Mouse (Mus musculus): ENCODE measurements around the gene Trim69. TPM values are rescaled to one million over a fixed set of nuclear protein-coding genes. Genes with fewer than 3 reads are reported as not detected.
A peak's percentile ranks its signal among the peaks of the same experiment; 100 is the strongest.

The Trim69 gene
- total and polyA plus RNA-seq, 2 experiments from 2014 or later = not detected

DNA sequence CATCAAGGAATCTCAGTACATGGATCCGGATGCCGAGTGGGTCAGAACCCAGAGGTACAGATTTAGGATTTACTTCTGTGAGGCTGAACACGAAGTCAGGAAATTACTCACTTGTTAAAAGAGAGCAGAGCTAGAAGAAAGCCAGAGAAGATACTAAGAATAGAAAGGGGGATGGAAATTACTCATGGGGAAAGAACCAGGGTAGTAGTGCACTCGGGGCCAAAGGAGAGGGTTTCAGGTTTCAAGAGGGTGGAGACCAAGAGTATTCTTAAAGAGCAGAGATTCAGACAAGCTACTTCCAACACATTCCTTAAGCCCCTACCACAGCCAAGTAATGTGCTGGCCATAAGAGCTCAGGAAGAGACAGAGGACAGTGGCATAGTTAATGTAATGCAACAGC, 1.0 kb downstream of the Trim69 start:
- H3K36me3 ChIP-seq (ENCODE audit: insufficient read depth) = no peaks in the 10 kb centered on the region
- H3K9me3 ChIP-seq (ENCODE audit: low read length) = no peaks in the 10 kb centered on the region
- H3K4me1 ChIP-seq (ENCODE audit: insufficient read depth) = no peaks in the 10 kb centered on the region
- H3K4me2 ChIP-seq (ENCODE audit: low read depth) = no peak overlapping the region
- no peaks in the 10 kb centered on the region for H3K27me3 ChIP-seq (ENCODE audit: insufficient read depth, low read length)
- ATAC-seq (no peak), DNase-seq (no peak)
- no peak overlapping the region for H3K9ac ChIP-seq
- no peak overlapping the region for H3K27ac ChIP-seq (ENCODE audit: low read depth, low read length)
- 40% methylated on average over 4 of the region's 4 CpGs for WGBS
- no peak overlapping the region for H3K4me3 ChIP-seq (ENCODE audit: low read depth, low read length)
- no peak for TF ChIP-seq CTCF (IDR thresholded peaks at IDR 0.05; ENCODE audit: low read depth)

DNA sequence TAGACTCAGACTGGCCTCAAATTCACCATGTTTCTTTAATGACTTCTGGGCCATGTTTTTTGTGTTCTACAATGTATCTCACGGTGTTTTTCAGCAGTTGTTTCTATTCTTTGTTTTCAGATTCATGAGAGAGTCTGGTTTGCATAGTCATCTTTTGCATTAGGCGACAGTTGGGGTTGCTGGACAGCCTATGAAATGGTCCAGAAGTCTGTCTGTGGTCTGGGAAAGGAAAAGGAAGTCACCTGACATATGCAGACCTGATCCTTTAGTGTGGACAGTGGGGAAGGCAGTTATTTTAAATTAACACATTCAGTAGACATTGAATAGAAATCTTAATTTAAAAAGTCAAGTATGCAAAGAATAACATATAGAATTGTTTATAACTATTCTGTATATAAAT, 2.0 kb downstream of the Trim69 start:
- no peak for TF ChIP-seq CTCF (IDR thresholded peaks at IDR 0.05; ENCODE audit: low read depth)
- Histone ChIP-seq H3K36me3 (ENCODE audit: insufficient read depth) (no peaks in the 10 kb centered on the region), H3K27me3 (ENCODE audit: insufficient read depth, low read length) (no peaks in the 10 kb centered on the region), H3K4me1 (ENCODE audit: insufficient read depth) (no peaks in the 10 kb centered on the region), H3K4me2 (ENCODE audit: low read depth) (no peak overlapping the region), H3K9me3 (ENCODE audit: low read length) (no peaks in the 10 kb centered on the region), H3K9ac (no peak overlapping the region), H3K4me3 (ENCODE audit: low read depth, low read length) (no peak overlapping the region), H3K27ac (ENCODE audit: low read depth, low read length) (no peak overlapping the region)
- DNase-seq (no peak), ATAC-seq (no peak)
- 80% methylated on average over 2 of the region's 2 CpGs for whole genome bisulfite sequencing

DNA sequence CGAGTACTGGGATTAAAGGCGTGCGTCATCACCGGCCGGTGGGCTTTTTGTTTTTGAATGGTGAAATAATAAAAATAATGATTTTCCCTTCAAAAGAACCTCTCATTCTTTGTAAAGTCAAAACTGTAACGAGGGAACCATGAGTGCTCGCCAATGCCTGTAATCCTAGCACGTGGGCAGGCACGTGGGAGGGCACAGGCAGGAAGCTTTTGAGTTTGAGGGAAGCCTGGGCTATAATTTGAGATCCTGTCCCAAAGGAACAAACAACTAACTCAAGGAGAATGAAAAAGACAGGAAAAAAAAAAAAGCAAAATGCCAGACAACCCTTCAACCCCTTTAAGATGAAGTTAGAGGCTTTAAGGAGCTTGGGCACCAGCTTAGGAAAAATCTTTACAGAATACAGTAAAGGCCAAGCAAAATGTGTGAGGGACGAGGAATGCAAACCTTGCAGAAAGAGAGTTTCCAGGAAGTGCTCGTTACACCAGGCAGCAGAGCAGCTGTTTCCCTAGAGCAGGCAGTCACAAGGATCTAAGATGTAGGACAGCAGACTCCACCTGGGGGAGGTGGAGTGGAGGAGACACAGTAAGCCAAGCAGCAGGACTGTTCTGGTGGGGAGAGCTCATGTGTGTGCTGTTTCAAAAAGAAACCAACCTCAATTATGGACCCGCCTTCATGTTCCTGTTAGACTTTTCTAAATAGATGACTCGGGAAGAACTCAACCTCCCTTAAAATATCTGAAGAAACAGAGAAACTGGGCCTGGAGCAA, 3.1 kb downstream of the Trim69 start:
- Histone ChIP-seq H3K4me2 (ENCODE audit: low read depth) (no peak overlapping the region), H3K4me1 (ENCODE audit: insufficient read depth) (no peaks in the 10 kb centered on the region), H3K27ac (ENCODE audit: low read depth, low read length) (no peak overlapping the region), H3K9ac (no peak overlapping the region), H3K9me3 (ENCODE audit: low read length) (no peaks in the 10 kb centered on the region), H3K27me3 (ENCODE audit: insufficient read depth, low read length) (no peaks in the 10 kb centered on the region), H3K36me3 (ENCODE audit: insufficient read depth) (no peaks in the 10 kb centered on the region), H3K4me3 (ENCODE audit: low read depth, low read length) (no peak overlapping the region)
- ATAC-seq = no peak
- no peak for TF ChIP-seq CTCF (IDR thresholded peaks at IDR 0.05; ENCODE audit: low read depth)
- no peak for DNase-seq
- WGBS = 72% methylated on average over 13 of the region's 13 CpGs

DNA sequence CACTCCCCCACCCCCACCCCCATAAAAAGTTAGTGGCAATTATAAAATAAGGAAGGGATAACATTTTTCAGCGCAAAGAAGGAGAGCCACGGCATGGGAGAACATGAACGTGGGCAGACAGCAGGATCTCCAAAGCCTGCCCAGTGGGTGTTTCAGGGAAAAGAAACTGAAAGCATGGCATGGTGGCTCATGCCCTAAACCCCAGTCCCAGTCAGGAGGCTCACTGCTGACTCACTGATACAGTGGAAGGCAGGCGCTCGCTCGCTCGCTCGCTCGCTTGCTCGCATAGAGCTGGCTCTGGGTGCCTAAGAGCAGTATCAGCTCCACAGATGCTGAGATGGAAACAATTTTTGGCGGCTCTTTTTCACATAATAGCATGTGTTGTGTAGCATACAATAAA, 3.8 kb downstream of the Trim69 start:
- Histone ChIP-seq H3K4me1 (ENCODE audit: insufficient read depth) (no peaks in the 10 kb centered on the region), H3K36me3 (ENCODE audit: insufficient read depth) (no peaks in the 10 kb centered on the region), H3K9ac (no peak overlapping the region), H3K4me3 (ENCODE audit: low read depth, low read length) (no peak overlapping the region), H3K4me2 (ENCODE audit: low read depth) (no peak overlapping the region), H3K9me3 (ENCODE audit: low read length) (no peaks in the 10 kb centered on the region), H3K27ac (ENCODE audit: low read depth, low read length) (no peak overlapping the region), H3K27me3 (ENCODE audit: insufficient read depth, low read length) (no peaks in the 10 kb centered on the region)
- DNase-seq (no peak), ATAC-seq (no peak)
- TF ChIP-seq CTCF (IDR thresholded peaks at IDR 0.05; ENCODE audit: low read depth) = no peak
- 80% methylated on average over 11 of the region's 11 CpGs for WGBS

DNA sequence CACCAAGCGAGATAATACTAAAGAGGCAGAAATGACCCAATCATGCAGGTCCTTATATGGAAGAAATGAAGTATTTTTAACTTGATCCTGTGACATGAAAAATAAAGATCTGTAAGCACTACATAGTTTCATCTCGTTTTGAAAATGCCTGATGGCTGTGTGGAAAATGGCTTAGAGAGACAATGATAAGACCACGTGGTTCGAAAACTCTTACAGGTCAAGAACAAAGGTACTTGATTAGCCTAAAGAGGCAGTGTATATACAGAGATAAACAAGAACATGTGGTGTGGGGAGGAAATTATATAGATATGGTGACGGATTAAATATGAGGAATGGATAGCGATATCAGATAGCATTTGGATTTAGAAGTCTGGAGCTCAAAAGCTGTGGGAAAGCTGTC, 10.8 kb downstream of the Trim69 start:
- WGBS = 87% methylated on average over 6 of the region's 6 CpGs
- Histone ChIP-seq H3K4me2 (ENCODE audit: low read depth) (no peak overlapping the region), H3K9ac (no peak overlapping the region), H3K9me3 (ENCODE audit: low read length) (no peaks in the 10 kb centered on the region), H3K36me3 (ENCODE audit: insufficient read depth) (no peaks in the 10 kb centered on the region), H3K27me3 (ENCODE audit: insufficient read depth, low read length) (no peaks in the 10 kb centered on the region), H3K4me3 (ENCODE audit: low read depth, low read length) (no peak overlapping the region), H3K27ac (ENCODE audit: low read depth, low read length) (no peak overlapping the region), H3K4me1 (ENCODE audit: insufficient read depth) (no peaks in the 10 kb centered on the region)
- DNase-seq (no peak), ATAC-seq (no peak)
- no peak for TF ChIP-seq CTCF (IDR thresholded peaks at IDR 0.05; ENCODE audit: low read depth)

DNA sequence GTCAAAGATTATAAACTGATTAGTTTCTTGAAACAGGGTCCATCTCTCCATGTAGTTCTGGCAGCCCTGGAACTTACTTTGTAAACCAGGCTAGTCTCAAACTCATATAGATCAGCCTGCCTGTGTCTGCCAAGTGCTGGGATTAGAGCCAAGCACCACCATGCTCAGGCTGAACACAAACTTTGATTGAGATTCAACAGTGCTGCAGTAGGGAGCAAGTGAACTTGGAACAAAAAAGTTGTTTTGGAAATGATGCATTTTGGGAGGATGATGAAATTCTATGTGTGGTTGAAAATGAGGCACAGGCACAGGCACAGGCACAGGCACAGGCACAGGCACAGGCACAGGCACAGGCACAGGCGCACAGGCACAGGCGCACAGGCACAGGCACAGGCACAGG, 11.7 kb downstream of the Trim69 start:
- H3K9me3 ChIP-seq (ENCODE audit: low read length) = no peaks in the 10 kb centered on the region
- H3K27ac ChIP-seq (ENCODE audit: low read depth, low read length) = no peak overlapping the region
- no peak for ATAC-seq
- no peak overlapping the region for H3K9ac ChIP-seq
- no peak for TF ChIP-seq CTCF (IDR thresholded peaks at IDR 0.05; ENCODE audit: low read depth)
- H3K36me3 ChIP-seq (ENCODE audit: insufficient read depth) = no peaks in the 10 kb centered on the region
- no peak overlapping the region for H3K4me2 ChIP-seq (ENCODE audit: low read depth)
- 91% methylated on average over 2 of the region's 2 CpGs for WGBS
- no peaks in the 10 kb centered on the region for H3K27me3 ChIP-seq (ENCODE audit: insufficient read depth, low read length)
- no peak overlapping the region for H3K4me3 ChIP-seq (ENCODE audit: low read depth, low read length)
- H3K4me1 ChIP-seq (ENCODE audit: insufficient read depth) = no peaks in the 10 kb centered on the region
- DNase-seq = peak; percentile 39

DNA sequence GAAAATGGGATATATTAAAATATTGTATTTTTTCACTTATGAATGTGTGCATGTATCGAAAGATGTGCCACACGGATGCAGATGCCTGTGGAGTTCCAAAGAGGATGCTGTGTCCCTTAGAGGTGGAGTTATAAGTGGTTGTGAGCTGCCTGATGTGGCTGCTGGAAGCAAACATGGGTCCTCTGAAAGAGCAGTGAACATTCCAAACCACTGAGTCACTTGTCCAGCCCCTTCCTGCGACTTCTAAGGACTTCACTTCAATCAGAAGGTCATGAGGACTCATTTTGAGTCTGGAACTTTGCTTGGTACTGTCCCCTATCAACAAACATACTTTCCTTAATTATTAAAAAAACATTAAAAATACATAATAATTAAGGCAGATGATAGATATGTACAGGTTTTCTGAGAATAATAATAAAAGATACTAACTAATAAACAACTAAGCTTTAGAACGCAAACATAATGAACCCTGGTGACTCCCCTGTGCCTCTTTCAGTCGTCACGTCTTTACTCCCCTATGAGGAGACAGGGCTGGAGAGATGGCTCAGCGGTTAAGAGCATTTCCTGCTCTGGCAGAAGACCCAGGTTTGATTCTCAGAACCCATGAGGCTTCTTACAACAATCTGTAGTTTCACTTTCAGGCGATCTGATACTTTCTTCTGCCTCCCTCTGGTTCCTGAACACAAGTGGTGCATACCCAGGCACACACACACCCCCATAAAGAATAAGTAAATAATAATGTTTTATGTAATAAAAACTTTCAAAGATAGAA, 19.7 kb downstream of the Trim69 start:
- ATAC-seq = no peak
- Histone ChIP-seq H3K4me3 (ENCODE audit: low read depth, low read length) (no peak overlapping the region), H3K9ac (no peak overlapping the region), H3K27ac (ENCODE audit: low read depth, low read length) (no peak overlapping the region), H3K9me3 (ENCODE audit: low read length) (no peaks in the 10 kb centered on the region), H3K4me1 (ENCODE audit: insufficient read depth) (no peaks in the 10 kb centered on the region), H3K36me3 (ENCODE audit: insufficient read depth) (no peaks in the 10 kb centered on the region), H3K4me2 (ENCODE audit: low read depth) (no peak overlapping the region), H3K27me3 (ENCODE audit: insufficient read depth, low read length) (no peaks in the 10 kb centered on the region)
- TF ChIP-seq CTCF (IDR thresholded peaks at IDR 0.05; ENCODE audit: low read depth) = no peak
- 81% methylated on average over 8 of the region's 8 CpGs for WGBS
- DNase-seq = no peak
